Mouse (Mus musculus): ENCODE measurements around the gene Gosr2.
A peak's percentile ranks its signal among the peaks of the same experiment; 100 is the strongest.

Gene Gosr2

GRCm38 (mm10) chr11:103646301-103646700, 51.4 kb downstream of the Gosr2 start:
- no peak for DNase-seq (ENCODE audit: inconsistent ontology term)

- no peak for DNase-seq (ENCODE audit: inconsistent ontology term)
These were observed 52.0 kb downstream of the Gosr2 start for GRCm38 (mm10) chr11:103645731-103646130.

- DNase-seq (ENCODE audit: inconsistent ontology term): no peak
These were observed 54.5 kb downstream of the Gosr2 start for GRCm38 (mm10) chr11:103643211-103643610.

GRCm38 (mm10) chr11:103639407-103639946, 58.2 kb downstream of the Gosr2 start:
- DNase-seq (ENCODE audit: inconsistent ontology term): peak; percentile 34

GRCm38 (mm10) chr11:103638790-103639189, 58.9 kb downstream of the Gosr2 start, which contains the start of gene Lyzl6:
TSS of gene Lyzl6 (minus strand) at chr11:103638890.
- no peak for DNase-seq (ENCODE audit: inconsistent ontology term)

GRCm38 (mm10) chr11:103636261-103636660, 61.4 kb downstream of the Gosr2 start:
- DNase-seq (ENCODE audit: inconsistent ontology term): no peak

GRCm38 (mm10) chr11:103635481-103635880, 62.2 kb downstream of the Gosr2 start:
- no peak for DNase-seq (ENCODE audit: inconsistent ontology term)

- DNase-seq (ENCODE audit: inconsistent ontology term): no peak
These were observed 62.9 kb downstream of the Gosr2 start for GRCm38 (mm10) chr11:103634806-103635205.

GRCm38 (mm10) chr11:103627453-103627852, 70.2 kb downstream of the Gosr2 start:
- no peak for DNase-seq (ENCODE audit: inconsistent ontology term)
